11 mouse cellular contexts compared by ENCODE assay signal in genomic region chr16:30940699-30941098, GRCm38 (mm10).
DNase-seq lines count a peak whose midpoint lies in the region; ATAC-seq and TF ChIP-seq lines count a peak whose summit lies in the region.
"Had no signal": no experiment of that assay in that cellular context is flagged by ENCODE, and none has a peak within 500 bp of the region (broad histone marks: within the 10 kb centered on the region; RNA-seq: fewer than 3 reads in every experiment).

No protein-coding gene starts in this region.

- H3K9ac ChIP-seq in liver, embryonic 14.5 days (replicated peaks) = no peak overlapping the region
- H3K9ac ChIP-seq: limb, embryonic 15.5 days had no signal

- no peak overlapping the region for H3K27ac ChIP-seq in cerebellum, adult 2 months (ENCODE audit: insufficient read depth, low read length)
- no peak overlapping the region for H3K27ac ChIP-seq in liver, embryonic 14.5 days
- H3K27ac ChIP-seq: limb, embryonic 15.5 days had no signal

- H3K4me2 ChIP-seq in liver, embryonic 14.5 days (ENCODE audit: low read depth) = no peak overlapping the region
- H3K4me2 ChIP-seq: limb, embryonic 15.5 days had no signal

- TF ChIP-seq CTCF in cerebellum, adult 2 months (IDR thresholded peaks at IDR 0.05; ENCODE audit: borderline replicate concordance, insufficient read depth, low read depth, low read length) = peak; percentile 38; the same call in 1 of the 2 replicates
- TF ChIP-seq CTCF in liver, embryonic 14.5 days (IDR thresholded peaks at IDR 0.05; ENCODE audit: low read depth) = peak; percentile 61
- peak; percentile 62 for TF ChIP-seq CTCF in G1E (IDR thresholded peaks at IDR 0.05; ENCODE audit: low read depth, low read length)

- ATAC-seq in liver, embryonic 14.5 days (ENCODE audit: insufficient read depth) = no peak
- ATAC-seq in G1E (ENCODE audit: extremely low read depth, insufficient number of reproducible peaks, low FRiP score, poor library complexity, severe bottlenecking) = no peak
- ATAC-seq in megakaryocyte progenitor cell, adult 5-6 weeks (replicated peaks; ENCODE audit: poor library complexity) = 0 out of 2 replicates have a peak, but pooled peaks have one; percentile 30

- no peaks in the 10 kb centered on the region for H3K27me3 ChIP-seq in cerebellum, adult 2 months (ENCODE audit: control insufficient read depth, insufficient read depth, low read length)
- no peaks in the 10 kb centered on the region for H3K27me3 ChIP-seq in liver, embryonic 14.5 days (ENCODE audit: control insufficient read depth, insufficient read depth, low read length)
- H3K27me3 ChIP-seq in G1E (ENCODE audit: insufficient read depth, low read length) = peaks cover 15% of the 10 kb centered on the region
- H3K27me3 ChIP-seq: limb, embryonic 15.5 days had no signal

- TF ChIP-seq EP300 in liver, embryonic 14.5 days (IDR thresholded peaks at IDR 0.05; ENCODE audit: low read depth) = no peak

- no peaks in the 10 kb centered on the region for H3K36me3 ChIP-seq in liver, embryonic 14.5 days (replicated peaks; ENCODE audit: control insufficient read depth, insufficient read depth, low read depth)
- H3K36me3 ChIP-seq in G1E (replicated peaks) = no peaks in the 10 kb centered on the region
- H3K36me3 ChIP-seq: limb, embryonic 15.5 days had no signal

- no peaks in the 10 kb centered on the region for H3K9me3 ChIP-seq in liver, embryonic 14.5 days (ENCODE audit: control insufficient read depth, low read length)
- no peaks in the 10 kb centered on the region for H3K9me3 ChIP-seq in G1E (replicated peaks)
- H3K9me3 ChIP-seq: limb, embryonic 15.5 days had no signal

- DNase-seq in cerebellum, adult 2 months = no peak
- DNase-seq in cerebellum, postnatal 4 days (ENCODE audit: low spot score in 2 of 2) = no peak
- no peak for DNase-seq in liver, embryonic 14.5 days (ENCODE audit: low read depth in 3 of 3, low spot score in 3 of 3)
- no peak for DNase-seq in liver
- DNase-seq in G1E (ENCODE audit: low spot score) = no peak
- no peak for DNase-seq in spleen, postnatal 36 days (ENCODE audit: low spot score in 2 of 2)
- DNase-seq in right cerebral cortex, postnatal 25 days = no peak
- DNase-seq: B cell, adult 2 months; right cerebral cortex, postnatal 4 days had no signal

- no peak overlapping the region for H3K4me3 ChIP-seq in cerebellum, adult 2 months (replicated peaks; ENCODE audit: insufficient read depth, low read depth, low read length)
- H3K4me3 ChIP-seq in liver, embryonic 14.5 days (ENCODE audit: insufficient read depth in 1 of 2, low read depth in 2 of 2, low read length in 2 of 2) = no peak overlapping the region
- H3K4me3 ChIP-seq in G1E (ENCODE audit: low read depth, low read length) = no peak overlapping the region
- H3K4me3 ChIP-seq: limb, embryonic 15.5 days had no signal

- no peak for TF ChIP-seq POLR2A in cerebellum, adult 2 months (IDR thresholded peaks at IDR 0.05; ENCODE audit: borderline replicate concordance, insufficient read depth, low read length)

- 96% methylated on average over 2 of the region's 2 CpGs for WGBS in cerebellum, adult 2 months
- WGBS in liver, embryonic 14.5 days (ENCODE audit: insufficient replicate concordance) = 54% methylated on average over 2 of the region's 2 CpGs

- no peaks in the 10 kb centered on the region for H3K4me1 ChIP-seq in cerebellum, adult 2 months (ENCODE audit: control insufficient read depth, insufficient read depth, low read length)
- H3K4me1 ChIP-seq in liver, embryonic 14.5 days (replicated peaks; ENCODE audit: control insufficient read depth in 2 of 2, insufficient read depth in 2 of 2, low read length in 1 of 2) = peaks cover 0 to 14% of the 10 kb centered on the region in 2 experiments; a peak in 2 of 4 replicates
- H3K4me1 ChIP-seq in G1E (ENCODE audit: insufficient read depth, low read depth, low read length) = no peaks in the 10 kb centered on the region; the same call in 1 of the 2 replicates
